Mouse (Mus musculus) stomach, embryonic 16.5 days (tissue): Measurements from ENCODE around the gene Ankrd6. TPM values are rescaled to one million over a fixed set of nuclear protein-coding genes. Genes with fewer than 3 reads are reported as not detected.

Experiments
- ATAC-seq: fragments of 200-750 bp; cut with Nextera tagmentation; 2 replicates; pipeline ENCODE4 v1.8.0; 2017; ENCODE audit warnings: moderate number of reproducible peaks, moderate TSS enrichment; ENCODE audit not compliant: insufficient read depth, low FRiP score
- H3K27ac ChIP-seq: fragments of 300-500 bp; sonication (generic); 2 replicates; pipeline ENCODE4 v1.5.1; 2014; ENCODE audit warnings: low read length
- H3K27me3 ChIP-seq: fragments of 300-500 bp; sonication (generic); 2 replicates; pipeline ENCODE4 v1.6.1; 2014; ENCODE audit warnings: low read length, control low read depth, mixed read lengths; ENCODE audit not compliant: control insufficient read depth, insufficient read depth
- H3K36me3 ChIP-seq: fragments of 300-500 bp; sonication (generic); 2 replicates; pipeline ENCODE4 v1.6.1; 2014; ENCODE audit warnings: low read length; ENCODE audit not compliant: control insufficient read depth, insufficient read depth
- H3K4me1 ChIP-seq: fragments of 300-500 bp; sonication (generic); 2 replicates; pipeline ENCODE4 v1.6.1; 2014; ENCODE audit warnings: low read length, control low read depth, mixed read lengths; ENCODE audit not compliant: control insufficient read depth, insufficient read depth
- H3K4me2 ChIP-seq: fragments of 300-500 bp; sonication (generic); 2 replicates; pipeline ENCODE4 v1.6.1; 2014; ENCODE audit warnings: low read depth, low read length, mixed read lengths
- H3K4me3 ChIP-seq: fragments of 300-500 bp; sonication (generic); replicated peaks from 2 replicates; pipeline ENCODE4 v1.5.1; 2014; ENCODE audit warnings: mild to moderate bottlenecking, low read length
- H3K9ac ChIP-seq: fragments of 300-500 bp; sonication (generic); 2 replicates; pipeline ENCODE4 v1.6.1; 2014; ENCODE audit warnings: low read length
- H3K9me3 ChIP-seq: fragments of 300-500 bp; sonication (generic); replicated peaks from 2 replicates; pipeline ENCODE4 v1.6.1; 2016; ENCODE audit warnings: low read length, control low read depth; ENCODE audit not compliant: control insufficient read depth
- WGBS: fragments of 180-500 bp; shearing (Covaris S2); extraction: QIAGEN DNeasy Blood & Tissue Kit; methylation state at CpG from one replicate; pipeline ENCODE4 v1.1.7; 2014; 5-methylcytosine and 5-hydroxymethylcytosine counted together
- polyA plus RNA-seq: library from polyadenylated mRNA; unstranded; fragments of >200 nt; fragmentation: Nextera tagmentation; extraction: Ambion mirVana; gene quantifications from 2 replicates; pipeline ENCODE4 v1.2.1, GENCODE M21; 2015

Gene Ankrd6
- polyA plus RNA-seq, 1 experiment from 2014 or later: 6.3 TPM

- no peak for ATAC-seq
- Histone ChIP-seq H3K9ac (no peak overlapping the region), H3K36me3 (no peaks in the 10 kb centered on the region), H3K27me3 (no peaks in the 10 kb centered on the region), H3K9me3 (no peaks in the 10 kb centered on the region), H3K27ac (no peak overlapping the region), H3K4me3 (no peak overlapping the region), H3K4me2 (no peak overlapping the region), H3K4me1 (no peaks in the 10 kb centered on the region)
- WGBS: 73% methylated on average over 3 of the region's 3 CpGs
These were observed 116.1 kb downstream of the Ankrd6 start for GRCm38 (mm10) chr4:32834541-32834940.

GRCm38 (mm10) chr4:32833494-32834282 lies 117.0 kb downstream of the Ankrd6 start:
- H3K4me3 ChIP-seq: peak overlapping the region; percentile 6
- no peaks in the 10 kb centered on the region for H3K36me3 ChIP-seq
- no peak overlapping the region for H3K9ac ChIP-seq
- H3K4me2 ChIP-seq: peak overlapping the region; percentile 40
- no peaks in the 10 kb centered on the region for H3K27me3 ChIP-seq
- H3K27ac ChIP-seq: no peak overlapping the region
- ATAC-seq: no peak
- WGBS: 46% methylated on average over 17 of the region's 17 CpGs
- no peaks in the 10 kb centered on the region for H3K9me3 ChIP-seq
- no peaks in the 10 kb centered on the region for H3K4me1 ChIP-seq

- Histone ChIP-seq H3K4me3 (no peak overlapping the region), H3K36me3 (no peaks in the 10 kb centered on the region), H3K27me3 (no peaks in the 10 kb centered on the region), H3K27ac (no peak overlapping the region), H3K4me1 (no peaks in the 10 kb centered on the region), H3K4me2 (no peak overlapping the region), H3K9ac (no peak overlapping the region), H3K9me3 (no peaks in the 10 kb centered on the region)
- no peak for ATAC-seq
- 56% methylated on average over 10 of the region's 10 CpGs for WGBS
These were observed 121.3 kb downstream of the Ankrd6 start for GRCm38 (mm10) chr4:32829316-32829715.

GRCm38 (mm10) chr4:32828385-32829077 lies 122.1 kb downstream of the Ankrd6 start:
- 82% methylated on average over 10 of the region's 10 CpGs for WGBS
- no peaks in the 10 kb centered on the region for H3K36me3 ChIP-seq
- no peaks in the 10 kb centered on the region for H3K27me3 ChIP-seq
- H3K4me1 ChIP-seq: no peaks in the 10 kb centered on the region
- H3K9me3 ChIP-seq: no peaks in the 10 kb centered on the region
- no peak overlapping the region for H3K4me2 ChIP-seq
- no peak overlapping the region for H3K4me3 ChIP-seq
- no peak overlapping the region for H3K27ac ChIP-seq
- no peak overlapping the region for H3K9ac ChIP-seq
- ATAC-seq: no peak

GRCm38 (mm10) chr4:32826925-32827324 lies 123.7 kb downstream of the Ankrd6 start:
- Histone ChIP-seq H3K4me3 (no peak overlapping the region), H3K27me3 (no peaks in the 10 kb centered on the region), H3K36me3 (no peaks in the 10 kb centered on the region), H3K9ac (no peak overlapping the region), H3K4me1 (no peaks in the 10 kb centered on the region), H3K27ac (no peak overlapping the region), H3K9me3 (no peaks in the 10 kb centered on the region), H3K4me2 (no peak overlapping the region)
- ATAC-seq: no peak
- WGBS: 55% methylated on average over 7 of the region's 7 CpGs

GRCm38 (mm10) chr4:32824254-32824653 lies 126.4 kb downstream of the Ankrd6 start:
- H3K9ac ChIP-seq: no peak overlapping the region
- no peak overlapping the region for H3K27ac ChIP-seq
- H3K4me1 ChIP-seq: no peaks in the 10 kb centered on the region
- no peak overlapping the region for H3K4me3 ChIP-seq
- WGBS: 60% methylated on average over 8 of the region's 8 CpGs
- H3K36me3 ChIP-seq: no peaks in the 10 kb centered on the region
- no peak for ATAC-seq
- H3K9me3 ChIP-seq: no peaks in the 10 kb centered on the region
- no peaks in the 10 kb centered on the region for H3K27me3 ChIP-seq
- H3K4me2 ChIP-seq: no peak overlapping the region

GRCm38 (mm10) chr4:32820676-32821075 lies 130.0 kb downstream of the Ankrd6 start:
- no peak overlapping the region for H3K27ac ChIP-seq
- no peak overlapping the region for H3K4me3 ChIP-seq
- H3K36me3 ChIP-seq: no peaks in the 10 kb centered on the region
- ATAC-seq: no peak
- WGBS: 91% methylated on average over 3 of the region's 3 CpGs
- H3K9ac ChIP-seq: no peak overlapping the region
- H3K4me2 ChIP-seq: no peak overlapping the region
- H3K4me1 ChIP-seq: no peaks in the 10 kb centered on the region
- no peaks in the 10 kb centered on the region for H3K9me3 ChIP-seq
- H3K27me3 ChIP-seq: no peaks in the 10 kb centered on the region

GRCm38 (mm10) chr4:32817478-32817877 lies 133.2 kb downstream of the Ankrd6 start:
- no peak for ATAC-seq
- Histone ChIP-seq H3K4me2 (no peak overlapping the region), H3K9ac (no peak overlapping the region), H3K4me1 (no peaks in the 10 kb centered on the region), H3K36me3 (no peaks in the 10 kb centered on the region), H3K4me3 (no peak overlapping the region), H3K27ac (no peak overlapping the region), H3K27me3 (no peaks in the 10 kb centered on the region), H3K9me3 (no peaks in the 10 kb centered on the region)
- WGBS: 74% methylated on average over 5 of the region's 5 CpGs

GRCm38 (mm10) chr4:32800577-32801170 lies 150.0 kb downstream of the Ankrd6 start:
- WGBS: 9% methylated on average over 9 of the region's 9 CpGs
- peak overlapping the region; percentile 90 for H3K4me3 ChIP-seq
- H3K4me1 ChIP-seq: peaks cover 6% of the 10 kb centered on the region
- H3K36me3 ChIP-seq: no peaks in the 10 kb centered on the region
- ATAC-seq: peak; percentile 14; the same call in 1 of the 2 replicates
- peak overlapping the region; percentile 94 for H3K9ac ChIP-seq
- no peaks in the 10 kb centered on the region for H3K9me3 ChIP-seq
- H3K4me2 ChIP-seq: peak overlapping the region; percentile 77
- H3K27me3 ChIP-seq: no peaks in the 10 kb centered on the region
- H3K27ac ChIP-seq: peak overlapping the region; percentile 99
